Mouse (Mus musculus) CH12F3 (cell line): ENCODE measurements around the gene Tead4.

Experiments
- in situ Hi-C: fragments of 300-500 bp; cut with MboI; formaldehyde crosslinking; loops from 2 replicates; pipeline ENCODE4 v1.14.3; 2020; ENCODE audit warnings: low sequenced_read_pairs

Gene Tead4

DNA sequence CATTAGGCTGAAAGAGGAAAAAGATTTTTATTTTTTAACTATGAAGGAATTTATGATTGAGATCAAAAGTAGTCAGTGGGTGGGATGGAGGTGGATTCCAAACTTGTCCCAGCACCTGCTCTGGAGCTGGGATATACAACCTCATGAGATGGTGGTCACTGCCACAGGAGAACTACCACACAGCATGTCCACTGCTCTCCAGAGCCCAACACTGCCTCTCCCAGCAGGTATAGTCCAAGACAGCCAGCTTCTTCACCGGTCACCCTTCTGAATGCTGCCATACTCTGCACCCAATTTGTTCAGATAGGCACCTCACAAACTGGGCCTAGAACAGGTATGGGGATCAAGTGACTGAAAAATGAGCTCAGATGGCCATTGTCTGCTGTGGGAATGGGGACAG is 121.0 kb downstream of the Tead4 start:
- in situ Hi-C loops = no loop called here

DNA sequence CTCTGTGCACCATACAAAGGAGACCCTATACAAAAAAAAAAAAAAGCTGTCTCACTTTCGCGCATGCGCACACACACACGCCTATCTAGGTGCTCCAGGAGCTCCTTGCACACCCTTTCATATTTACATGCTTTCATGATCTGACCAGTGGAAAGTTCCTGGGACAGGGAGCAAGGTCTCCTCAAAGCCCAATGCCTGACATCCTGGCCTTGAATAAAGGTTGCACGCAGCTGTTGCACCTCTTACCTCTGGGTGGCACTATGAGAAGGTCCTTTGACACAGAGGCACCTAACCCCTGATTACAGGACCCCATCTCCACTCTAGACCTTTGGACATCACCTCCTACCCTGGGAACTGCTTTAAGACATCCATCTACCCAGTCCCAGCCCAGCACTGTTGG is 121.4 kb downstream of the Tead4 start:
- in situ Hi-C loops = no loop called here

- in situ Hi-C loops = no loop called here
These were observed 121.9 kb downstream of the Tead4 start for GRCm38 (mm10) chr6:128178681-128179080.
